Mouse (Mus musculus) neural tube, embryonic 13.5 days (tissue): ENCODE results near the gene Tnik. TPM values are rescaled to one million over a fixed set of nuclear protein-coding genes. Genes with fewer than 3 reads are reported as not detected.

Source experiments
- ATAC-seq: fragments of 200-750 bp; cut with Nextera tagmentation; 2 replicates; pipeline ENCODE4 v1.8.0; 2017; ENCODE audit warnings: low read depth, mild to moderate bottlenecking, moderate TSS enrichment, moderate library complexity
- H3K27ac ChIP-seq: fragments of 300-500 bp; sonication (generic); replicated peaks from 2 replicates; pipeline ENCODE4 v1.5.1; 2015; ENCODE audit warnings: moderate library complexity, mild to moderate bottlenecking, inconsistent platforms
- H3K27me3 ChIP-seq: fragments of 300-500 bp; sonication (generic); 2 replicates; pipeline ENCODE4 v1.6.1; 2015; ENCODE audit warnings: mild to moderate bottlenecking, inconsistent platforms
- H3K36me3 ChIP-seq: fragments of 300-500 bp; sonication (generic); 2 replicates; pipeline ENCODE4 v1.6.1; 2015; ENCODE audit warnings: mild to moderate bottlenecking, inconsistent platforms
- H3K4me1 ChIP-seq: fragments of 300-500 bp; sonication (generic); replicated peaks from 2 replicates; pipeline ENCODE4 v1.6.1; 2015; ENCODE audit warnings: inconsistent platforms
- H3K4me2 ChIP-seq: fragments of 300-500 bp; sonication (generic); 2 replicates; pipeline ENCODE4 v1.6.1; 2015; ENCODE audit warnings: inconsistent platforms, mild to moderate bottlenecking, moderate library complexity
- H3K4me3 ChIP-seq: fragments of 300-500 bp; sonication (generic); 2 replicates; pipeline ENCODE4 v1.5.1; 2015; ENCODE audit warnings: mild to moderate bottlenecking, inconsistent platforms
- H3K9ac ChIP-seq: fragments of 300-500 bp; sonication (generic); 2 replicates; pipeline ENCODE4 v1.6.1; 2015; ENCODE audit warnings: moderate library complexity, mild to moderate bottlenecking, inconsistent platforms
- H3K9me3 ChIP-seq: fragments of 300-500 bp; sonication (generic); 2 replicates; pipeline ENCODE4 v1.6.1; 2016; ENCODE audit warnings: inconsistent platforms
- WGBS: fragments of 180-500 bp; shearing (Covaris S2); methylation state at CpG from one replicate; pipeline ENCODE4 v1.1.7; 2015; 5-methylcytosine and 5-hydroxymethylcytosine counted together
- polyA plus RNA-seq: library from polyadenylated mRNA; unstranded; fragments of >200 nt; fragmentation: Nextera tagmentation; extraction: Ambion mirVana; gene quantifications from 2 replicates; pipeline ENCODE4 v1.2.1, GENCODE M21; 2015

The Tnik gene
- polyA plus RNA-seq, 1 experiment from 2014 or later: 61.2 TPM

DNA sequence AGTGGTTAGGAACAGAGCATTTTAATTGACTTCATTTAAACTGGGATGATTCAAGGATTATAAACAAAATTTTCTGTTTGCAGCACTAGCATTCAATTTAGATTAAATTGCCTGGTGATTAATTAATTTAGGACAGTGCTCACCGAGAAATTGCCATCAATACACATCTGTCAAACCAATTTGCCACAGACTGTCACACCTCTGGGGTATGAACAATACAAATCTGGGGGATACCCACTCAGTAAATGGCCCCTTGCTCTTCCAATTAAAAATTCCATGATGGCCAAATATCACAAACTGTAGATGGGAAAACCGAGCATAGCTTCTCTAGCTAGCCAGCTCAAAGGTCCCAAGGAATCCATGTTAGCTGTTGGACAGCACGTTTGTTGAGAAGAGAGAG lies 419.4 kb downstream of the Tnik start:
- H3K9me3 ChIP-seq: no peaks in the 10 kb centered on the region
- 62% methylated on average over 3 of the region's 3 CpGs for WGBS

DNA sequence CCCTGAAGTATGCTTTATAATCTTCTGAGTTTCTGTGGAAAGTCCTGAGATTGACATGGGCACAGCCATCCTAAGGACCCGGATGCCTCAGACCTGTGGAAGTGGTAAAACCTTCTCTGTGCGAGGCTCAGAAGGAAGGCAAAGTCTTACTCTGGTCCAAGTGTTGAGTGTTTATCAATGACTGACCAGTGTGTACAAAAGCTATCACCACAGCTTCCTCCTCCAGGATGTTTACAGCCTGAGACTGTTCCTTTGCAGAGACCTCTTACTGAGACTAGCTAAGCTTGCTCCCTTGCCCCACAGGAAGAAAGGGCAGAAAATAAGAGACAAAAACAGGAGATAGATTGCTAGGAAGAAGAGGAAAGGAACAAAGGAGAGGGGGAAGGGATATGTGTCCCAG lies 422.5 kb downstream of the Tnik start:
- Histone ChIP-seq H3K9ac (no peak overlapping the region), H3K27me3 (no peaks in the 10 kb centered on the region), H3K27ac (no peak overlapping the region), H3K36me3 (no peaks in the 10 kb centered on the region), H3K4me2 (no peak overlapping the region), H3K4me3 (no peak overlapping the region), H3K4me1 (no peaks in the 10 kb centered on the region), H3K9me3 (no peaks in the 10 kb centered on the region)
- 83% methylated on average over 2 of the region's 2 CpGs for WGBS
- ATAC-seq: no peak

More for the DNA sequence above, 419.4 kb downstream of the Tnik start:
- Histone ChIP-seq H3K36me3 (no peaks in the 10 kb centered on the region), H3K4me2 (no peak overlapping the region), H3K4me3 (no peak overlapping the region), H3K27ac (no peak overlapping the region), H3K9ac (no peak overlapping the region), H3K27me3 (no peaks in the 10 kb centered on the region), H3K4me1 (no peaks in the 10 kb centered on the region)
- no peak for ATAC-seq

DNA sequence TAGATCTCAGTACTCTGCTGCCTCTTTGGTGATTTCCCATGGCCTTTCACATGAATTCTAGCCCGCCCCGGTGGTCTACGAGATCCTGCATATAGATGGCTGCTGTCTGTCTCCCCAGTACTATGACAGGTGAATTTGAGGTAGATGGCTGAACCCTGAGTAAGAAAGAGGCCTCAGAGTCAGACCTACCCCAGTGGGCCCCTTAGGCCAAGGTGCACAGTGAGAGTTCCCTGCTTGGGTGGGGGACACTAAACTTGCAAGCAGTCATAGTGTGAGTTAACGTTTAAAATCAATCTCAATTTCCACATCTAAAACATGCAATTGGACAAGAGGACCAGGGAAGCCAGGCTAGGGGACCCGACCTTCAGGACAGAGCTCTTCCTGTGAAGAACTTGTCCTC lies 431.8 kb downstream of the Tnik start:
- Histone ChIP-seq H3K4me3 (no peak overlapping the region), H3K9me3 (no peaks in the 10 kb centered on the region), H3K27ac (no peak overlapping the region), H3K4me2 (no peak overlapping the region), H3K9ac (no peak overlapping the region), H3K27me3 (no peaks in the 10 kb centered on the region), H3K36me3 (no peaks in the 10 kb centered on the region), H3K4me1 (no peaks in the 10 kb centered on the region)
- ATAC-seq: no peak
- WGBS: 91% methylated on average over 5 of the region's 5 CpGs

DNA sequence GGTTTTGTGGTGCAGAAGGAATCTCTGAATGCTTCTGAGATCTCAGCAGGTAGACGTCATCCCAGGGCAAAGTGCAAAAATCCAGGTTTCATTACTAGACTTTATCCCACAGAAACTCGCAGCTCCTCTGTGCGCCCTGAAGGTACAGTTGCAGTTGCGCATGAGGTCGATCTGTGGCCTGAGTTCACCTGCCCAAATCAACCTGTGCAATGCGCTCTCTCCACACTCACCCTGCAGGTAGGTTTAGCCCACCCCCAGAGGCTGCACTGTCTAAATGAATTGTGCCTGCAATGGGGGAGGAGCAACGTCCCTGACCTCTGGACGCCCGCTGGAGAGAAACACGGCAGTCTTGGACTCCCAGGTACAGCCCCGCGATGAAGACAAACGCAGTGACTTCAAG lies 432.6 kb downstream of the Tnik start:
- Histone ChIP-seq H3K36me3 (no peaks in the 10 kb centered on the region), H3K9me3 (no peaks in the 10 kb centered on the region), H3K27ac (no peak overlapping the region), H3K4me2 (no peak overlapping the region), H3K27me3 (no peaks in the 10 kb centered on the region), H3K4me1 (no peaks in the 10 kb centered on the region), H3K4me3 (no peak overlapping the region), H3K9ac (no peak overlapping the region)
- 86% methylated on average over 13 of the region's 13 CpGs for WGBS
- no peak for ATAC-seq

DNA sequence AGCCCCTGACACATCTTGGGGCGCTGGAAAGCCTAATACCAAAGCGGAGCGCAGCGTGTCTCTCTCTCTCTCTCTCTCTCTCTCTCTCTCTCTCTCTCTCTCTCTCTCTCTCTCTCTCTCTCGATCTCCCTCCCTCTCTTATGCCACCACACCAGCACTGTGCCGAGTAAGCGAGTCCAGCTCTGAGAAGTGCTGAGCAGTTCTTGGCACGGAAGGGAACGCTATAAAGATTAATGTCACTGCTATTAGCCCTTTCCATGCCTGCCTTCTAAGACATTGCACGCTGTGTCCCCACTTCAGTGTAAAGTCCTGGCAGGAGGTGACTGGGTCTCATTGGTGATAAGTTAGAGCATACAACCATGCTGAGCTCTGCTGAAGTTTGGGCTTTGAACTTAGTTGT lies 433.1 kb downstream of the Tnik start:
- H3K9me3 ChIP-seq: no peaks in the 10 kb centered on the region
- H3K4me2 ChIP-seq: no peak overlapping the region
- no peak overlapping the region for H3K27ac ChIP-seq
- WGBS: 72% methylated on average over 10 of the region's 10 CpGs
- H3K27me3 ChIP-seq: no peaks in the 10 kb centered on the region
- no peaks in the 10 kb centered on the region for H3K36me3 ChIP-seq
- peak; percentile 61; the same call in 1 of the 2 replicates for ATAC-seq
- no peaks in the 10 kb centered on the region for H3K4me1 ChIP-seq
- H3K4me3 ChIP-seq: no peak overlapping the region
- no peak overlapping the region for H3K9ac ChIP-seq

DNA sequence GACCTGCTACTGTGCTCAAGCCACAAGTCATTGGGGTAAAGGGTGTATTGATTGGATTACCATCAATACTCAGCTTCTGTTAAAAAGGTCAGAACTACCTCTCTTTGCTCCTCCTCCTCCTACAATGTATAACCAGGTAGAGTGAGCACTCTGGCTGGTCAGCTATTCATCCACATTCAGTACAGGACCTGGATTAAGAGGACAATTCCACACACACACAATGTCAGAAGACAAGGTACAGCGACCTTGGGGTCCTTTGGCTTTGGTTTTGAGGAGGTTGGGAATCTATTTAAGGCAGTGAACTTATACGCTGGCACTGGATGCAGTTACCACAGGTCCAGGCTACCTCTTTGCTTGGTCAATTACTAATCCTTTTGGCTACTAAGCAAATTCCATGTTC lies 434.8 kb downstream of the Tnik start, which contains the start of gene Slc2a2:
Slc2a2 (plus strand) TSS at position 107 of the 400 bp plus-strand sequence.
- Histone ChIP-seq H3K36me3 (no peaks in the 10 kb centered on the region), H3K27ac (no peak within 1 kb of the TSS), H3K9ac (no peak within 1 kb of the TSS), H3K9me3 (no peaks in the 10 kb centered on the region), H3K4me3 (no peak within 1 kb of the TSS), H3K4me2 (no peak within 1 kb of the TSS), H3K27me3 (no peaks in the 10 kb centered on the region), H3K4me1 (no peaks in the 10 kb centered on the region)
- 89% methylated on average over 2 of the region's 2 CpGs for WGBS
- ATAC-seq: no peak

DNA sequence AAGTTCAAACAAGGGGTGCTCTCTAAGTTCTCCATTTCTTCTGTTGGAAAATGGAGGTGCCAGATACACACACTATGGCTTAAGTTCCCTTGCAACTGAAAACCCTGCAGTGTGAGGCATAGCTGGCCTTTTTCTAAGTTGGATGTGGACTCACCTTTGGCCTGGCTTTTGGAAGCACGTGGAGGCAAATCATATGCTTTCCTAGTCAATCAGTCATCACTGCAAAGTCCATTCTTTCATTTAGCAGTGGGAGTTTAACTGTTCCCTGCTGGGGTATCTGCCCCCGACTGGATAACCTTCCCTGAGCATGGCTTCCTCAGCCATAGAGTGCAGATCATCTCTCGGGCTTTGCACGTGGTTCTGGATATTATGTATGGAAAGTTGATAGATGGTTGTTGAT lies 436.6 kb downstream of the Tnik start:
- Histone ChIP-seq H3K9me3 (no peaks in the 10 kb centered on the region), H3K27me3 (no peaks in the 10 kb centered on the region), H3K9ac (no peak overlapping the region), H3K36me3 (no peaks in the 10 kb centered on the region), H3K27ac (no peak overlapping the region), H3K4me2 (no peak overlapping the region), H3K4me3 (no peak overlapping the region), H3K4me1 (no peaks in the 10 kb centered on the region)
- WGBS: 78% methylated on average over 4 of the region's 4 CpGs
- ATAC-seq: no peak

DNA sequence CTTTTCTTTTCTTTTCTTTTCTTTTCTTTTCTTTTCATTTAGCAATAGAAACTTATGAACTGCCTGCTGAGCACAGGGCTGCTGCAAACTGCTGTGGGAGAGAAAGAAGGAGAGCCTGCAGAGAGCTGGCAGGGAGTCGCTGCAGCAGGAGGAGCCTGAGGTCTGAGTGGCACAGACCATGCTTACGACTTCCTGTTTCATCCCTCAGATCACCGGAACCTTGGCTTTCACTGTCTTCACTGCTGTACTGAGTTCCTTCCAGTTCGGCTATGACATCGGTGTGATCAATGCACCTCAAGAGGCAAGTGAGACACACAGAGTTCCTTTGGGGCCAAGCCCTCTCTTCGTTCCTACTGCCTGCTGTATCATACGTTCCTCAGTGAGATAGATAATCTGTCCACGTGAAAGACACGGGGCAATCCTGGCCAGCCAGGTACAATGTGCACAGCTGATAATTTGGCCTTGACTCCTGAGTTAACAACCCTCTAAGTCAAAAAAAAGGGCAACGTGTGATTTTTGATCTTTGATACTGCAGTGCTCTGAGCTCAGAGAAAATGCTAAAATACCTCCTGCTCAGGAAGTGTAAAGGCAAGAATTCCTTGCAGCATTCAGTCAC lies 442.6 kb downstream of the Tnik start:
- H3K4me3 ChIP-seq: no peak overlapping the region
- no peaks in the 10 kb centered on the region for H3K4me1 ChIP-seq
- no peaks in the 10 kb centered on the region for H3K27me3 ChIP-seq
- no peak overlapping the region for H3K9ac ChIP-seq
- 75% methylated on average over 10 of the region's 10 CpGs for WGBS
- H3K4me2 ChIP-seq: no peak overlapping the region
- no peaks in the 10 kb centered on the region for H3K9me3 ChIP-seq
- H3K27ac ChIP-seq: no peak overlapping the region
- no peak for ATAC-seq
- no peaks in the 10 kb centered on the region for H3K36me3 ChIP-seq

DNA sequence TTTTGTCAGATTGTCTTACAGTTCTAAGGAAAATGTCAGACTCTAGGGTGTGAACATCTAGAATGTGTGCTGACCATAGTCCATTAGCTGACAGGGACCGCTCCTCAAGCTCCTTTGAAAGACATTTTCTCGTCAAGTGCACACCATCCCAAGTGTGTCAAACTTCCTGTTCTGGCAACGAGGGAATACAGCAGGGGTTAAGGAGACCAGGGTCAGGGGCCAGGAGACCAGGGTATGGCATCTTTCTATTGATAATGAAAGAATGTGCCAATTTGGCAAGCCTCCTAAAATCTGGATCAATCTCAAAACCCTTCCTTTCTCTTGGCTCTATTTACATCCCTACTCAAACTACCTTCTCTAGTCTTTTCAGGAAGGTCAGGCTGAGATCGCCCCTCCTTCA lies 443.7 kb downstream of the Tnik start:
- no peak overlapping the region for H3K27ac ChIP-seq
- ATAC-seq: no peak
- H3K9me3 ChIP-seq: no peaks in the 10 kb centered on the region
- no peaks in the 10 kb centered on the region for H3K27me3 ChIP-seq
- H3K36me3 ChIP-seq: no peaks in the 10 kb centered on the region
- WGBS: 81% methylated on average over 4 of the region's 4 CpGs
- no peak overlapping the region for H3K4me3 ChIP-seq
- no peak overlapping the region for H3K4me2 ChIP-seq
- no peak overlapping the region for H3K9ac ChIP-seq
- H3K4me1 ChIP-seq: no peaks in the 10 kb centered on the region

DNA sequence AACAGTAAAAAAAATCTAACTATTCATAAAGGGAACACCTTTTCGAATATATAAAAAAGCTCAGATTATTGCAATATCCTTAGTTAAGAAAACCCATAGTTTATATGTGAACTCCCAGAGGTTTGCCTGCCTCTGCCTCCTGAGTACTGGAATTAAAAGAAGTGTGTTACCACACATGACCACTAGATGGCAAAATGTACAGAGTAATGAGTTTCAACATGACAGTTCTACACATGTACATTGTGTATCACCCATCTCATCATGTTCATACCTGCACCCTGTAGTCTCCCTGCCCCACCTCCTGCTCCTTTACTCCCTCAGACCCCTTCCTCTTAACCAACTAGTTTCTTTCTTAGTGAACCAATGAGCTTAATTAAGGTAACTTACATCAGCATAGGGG lies 446.7 kb downstream of the Tnik start:
- H3K27me3 ChIP-seq: no peaks in the 10 kb centered on the region
- ATAC-seq: no peak
- H3K4me3 ChIP-seq: no peak overlapping the region
- no peaks in the 10 kb centered on the region for H3K4me1 ChIP-seq
- WGBS: 74% methylated on average over 1 of the region's 1 CpGs
- H3K9me3 ChIP-seq: no peaks in the 10 kb centered on the region
- H3K27ac ChIP-seq: no peak overlapping the region
- no peaks in the 10 kb centered on the region for H3K36me3 ChIP-seq
- no peak overlapping the region for H3K9ac ChIP-seq
- no peak overlapping the region for H3K4me2 ChIP-seq

DNA sequence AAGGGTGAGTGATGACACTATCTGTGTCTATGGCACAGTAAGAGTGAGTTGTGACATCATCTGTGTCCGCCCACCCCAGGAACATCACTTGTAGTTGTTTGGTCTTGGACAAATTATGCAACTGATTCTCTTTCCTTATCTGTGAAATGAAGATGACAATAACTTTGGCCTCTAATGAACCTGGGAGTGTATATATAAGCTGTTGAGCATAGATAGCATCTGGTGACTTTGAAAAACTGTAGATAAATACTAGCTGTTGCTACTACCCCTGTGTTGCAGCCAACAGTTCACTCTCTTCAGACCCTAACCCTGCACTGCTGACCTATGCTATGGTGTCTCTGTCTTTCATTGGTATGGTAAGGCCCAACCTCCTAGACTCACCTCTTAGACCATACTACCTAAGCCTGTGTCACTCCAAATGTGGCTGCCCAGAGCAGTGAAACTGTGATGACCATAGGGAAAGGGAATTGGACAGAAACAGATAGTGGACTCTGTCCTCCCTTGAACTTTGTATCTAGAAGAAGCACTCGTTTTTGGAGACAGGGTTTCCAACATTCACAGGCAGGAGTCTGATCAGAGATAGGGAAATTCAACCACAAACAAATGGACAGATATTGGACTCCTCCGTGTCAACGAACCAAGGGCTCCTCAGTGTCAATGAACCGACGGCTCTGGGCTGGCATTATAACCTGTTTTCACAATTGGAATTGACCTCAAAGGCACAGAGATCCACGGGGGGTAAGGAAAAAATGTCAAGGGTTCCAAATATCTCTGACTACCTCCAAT lies 451.1 kb downstream of the Tnik start:
- H3K9ac ChIP-seq: no peak overlapping the region
- no peaks in the 10 kb centered on the region for H3K27me3 ChIP-seq
- no peak overlapping the region for H3K27ac ChIP-seq
- no peak overlapping the region for H3K4me2 ChIP-seq
- H3K4me1 ChIP-seq: no peaks in the 10 kb centered on the region
- no peaks in the 10 kb centered on the region for H3K36me3 ChIP-seq
- WGBS: 77% methylated on average over 7 of the region's 7 CpGs
- H3K4me3 ChIP-seq: no peak overlapping the region
- no peak for ATAC-seq
- no peaks in the 10 kb centered on the region for H3K9me3 ChIP-seq

DNA sequence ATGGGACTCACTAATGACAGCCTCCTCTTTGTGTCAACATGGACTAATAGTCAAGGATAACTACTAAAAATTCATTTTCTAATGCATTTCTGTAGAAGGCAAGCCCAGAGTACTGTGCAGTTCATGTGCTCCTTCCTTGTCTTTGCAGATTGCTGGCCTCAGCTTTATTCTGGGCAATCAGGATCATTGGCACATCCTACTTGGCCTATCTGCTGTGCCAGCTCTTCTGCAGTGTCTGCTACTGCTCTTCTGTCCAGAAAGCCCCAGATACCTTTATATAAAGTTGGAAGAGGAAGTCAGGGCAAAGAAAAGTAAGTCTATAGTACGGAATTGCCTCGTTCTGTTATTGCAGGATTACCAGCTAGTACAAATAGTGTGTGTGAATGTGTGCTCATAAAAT lies 455.5 kb downstream of the Tnik start:
- ATAC-seq: no peak
- Histone ChIP-seq H3K4me2 (no peak overlapping the region), H3K4me1 (no peaks in the 10 kb centered on the region), H3K27me3 (no peaks in the 10 kb centered on the region), H3K9me3 (no peaks in the 10 kb centered on the region), H3K4me3 (no peak overlapping the region), H3K9ac (no peak overlapping the region), H3K36me3 (no peaks in the 10 kb centered on the region), H3K27ac (no peak overlapping the region)
- 66% methylated on average over 2 of the region's 2 CpGs for WGBS

DNA sequence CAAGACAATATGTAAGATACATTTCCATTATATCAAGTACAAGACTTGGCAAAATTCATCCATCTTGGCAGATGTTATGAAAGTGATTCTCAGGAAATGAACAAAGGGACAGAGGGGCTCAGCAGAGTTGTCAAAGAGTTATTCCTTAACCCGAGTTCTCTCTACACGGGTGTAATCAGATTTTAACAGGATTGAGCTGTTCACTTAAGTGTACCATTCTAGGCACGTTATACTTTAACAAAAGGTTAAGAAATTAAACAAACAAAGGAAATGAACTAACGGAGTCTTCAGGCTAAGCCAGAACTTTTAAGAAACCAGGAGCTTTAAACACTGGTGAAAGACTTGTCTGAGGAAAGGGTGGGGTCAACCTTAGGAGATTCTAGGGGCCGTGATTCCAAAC lies 458.2 kb downstream of the Tnik start:
- Histone ChIP-seq H3K4me2 (no peak overlapping the region), H3K27me3 (no peaks in the 10 kb centered on the region), H3K4me1 (no peaks in the 10 kb centered on the region), H3K36me3 (no peaks in the 10 kb centered on the region), H3K4me3 (no peak overlapping the region), H3K9ac (no peak overlapping the region), H3K9me3 (no peaks in the 10 kb centered on the region), H3K27ac (no peak overlapping the region)
- ATAC-seq: no peak
- 83% methylated on average over 5 of the region's 5 CpGs for WGBS
